Mouse (Mus musculus): ENCODE measurements around the gene Fzd2.
"Not testable (repeated sequence)": the region's sequence is repeated elsewhere in the genome, so short reads cannot be mapped to it uniquely, and the experiment has no call there.

The Fzd2 gene

GRCm38 (mm10) chr11:102581281-102582015, 22.7 kb upstream of the Fzd2 start:
- no peak for DNase-seq (ENCODE audit: low spot score)

DNA sequence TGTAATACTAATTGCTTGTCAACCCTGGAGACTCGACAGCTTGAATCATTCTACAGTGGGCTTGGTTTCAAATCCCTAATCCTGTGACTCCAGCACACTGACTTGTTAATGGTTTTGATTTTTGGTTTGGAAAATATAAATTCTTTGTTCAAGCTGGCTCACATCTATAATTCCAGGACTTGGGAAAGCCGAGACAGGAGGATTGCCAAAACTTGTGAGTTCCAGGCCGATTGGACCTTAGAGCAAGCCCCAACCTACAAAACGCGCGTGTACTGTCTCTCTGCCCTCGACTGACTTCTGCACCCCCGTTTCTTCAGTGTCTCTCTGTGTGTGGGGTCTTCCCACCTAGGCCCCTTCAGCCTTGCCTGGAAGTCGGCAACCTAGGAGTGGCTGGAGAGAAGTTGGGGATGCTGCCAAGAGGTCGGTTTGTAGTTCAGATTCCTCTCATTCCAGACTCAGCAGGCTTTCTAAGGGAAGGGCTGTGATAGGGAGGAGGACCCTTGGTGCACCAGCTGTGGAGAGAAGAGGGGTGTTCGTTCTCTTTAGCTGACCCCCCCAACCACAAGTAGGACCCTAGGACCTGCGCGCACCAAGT, 22.1 kb upstream of the Fzd2 start:
- no peak for DNase-seq (ENCODE audit: low spot score)

DNA sequence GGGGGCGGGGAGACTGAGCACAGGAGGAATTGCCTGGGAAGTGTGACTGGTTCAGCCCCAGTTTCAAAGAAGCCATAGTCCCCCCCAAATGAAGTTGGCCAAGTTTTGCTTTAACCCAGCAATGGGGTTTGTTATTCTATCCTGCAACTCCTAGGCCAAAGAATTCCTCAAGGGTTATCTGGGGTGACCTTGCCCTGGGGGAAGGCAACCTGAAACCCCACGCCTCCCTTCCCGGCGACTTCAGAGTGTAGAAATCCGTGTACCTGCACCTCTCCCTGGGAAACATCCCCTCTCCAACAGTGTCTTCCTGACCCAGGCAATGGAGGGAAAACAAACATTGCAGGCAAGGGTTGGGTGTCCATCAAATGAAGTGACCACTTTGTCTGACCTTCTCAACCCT, 21.5 kb upstream of the Fzd2 start:
- DNase-seq (ENCODE audit: low spot score) = no peak

- DNase-seq (ENCODE audit: low spot score) = no peak
Observed at GRCm38 (mm10) chr11:102586445-102587130, 17.6 kb upstream of the Fzd2 start.

DNA sequence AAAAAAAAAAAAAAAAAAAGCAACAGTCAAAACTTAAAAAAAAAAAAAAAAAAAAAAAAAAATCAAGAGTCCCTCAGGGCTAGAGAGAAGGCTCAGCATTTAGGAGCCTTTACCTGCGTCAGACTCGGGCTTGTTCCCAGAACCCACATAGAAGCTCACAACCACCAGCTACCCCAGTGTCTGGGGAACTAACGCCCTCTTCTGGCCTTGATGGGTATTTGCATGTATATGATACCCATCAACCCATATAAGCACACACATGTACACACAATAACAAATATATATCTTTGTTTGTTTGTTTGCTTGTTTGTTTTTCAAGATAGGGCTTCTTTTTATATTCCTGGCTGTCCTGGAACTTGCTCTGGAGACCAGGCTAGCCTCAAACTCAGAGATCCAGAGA, 16.6 kb upstream of the Fzd2 start:
- no peak for DNase-seq (ENCODE audit: low spot score)

DNA sequence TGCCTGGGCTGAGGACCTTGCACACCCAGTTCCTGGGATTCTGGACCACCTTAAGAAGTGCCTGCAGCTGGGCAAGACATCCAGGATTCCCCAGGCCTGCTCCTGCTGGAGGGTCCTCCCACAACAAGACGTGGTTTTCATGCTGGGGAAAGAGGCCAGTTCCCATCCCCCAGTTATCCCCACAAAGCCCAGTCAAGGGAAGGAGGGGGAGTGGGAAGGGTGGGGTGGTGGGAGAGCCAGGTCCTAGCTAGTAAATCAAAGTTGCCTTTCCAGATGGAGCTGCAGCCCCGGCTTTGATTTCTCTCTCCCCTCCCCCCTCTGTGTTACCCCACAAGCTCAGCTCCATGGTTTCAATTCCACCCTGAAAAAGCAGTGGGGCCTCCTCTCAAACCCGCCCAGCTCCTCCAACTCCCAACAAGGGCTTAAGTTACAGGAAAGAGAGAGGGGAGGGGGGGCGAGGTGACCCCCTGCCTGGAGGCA, 8.8 kb upstream of the Fzd2 start:
- DNase-seq (ENCODE audit: low spot score) = no peak

DNA sequence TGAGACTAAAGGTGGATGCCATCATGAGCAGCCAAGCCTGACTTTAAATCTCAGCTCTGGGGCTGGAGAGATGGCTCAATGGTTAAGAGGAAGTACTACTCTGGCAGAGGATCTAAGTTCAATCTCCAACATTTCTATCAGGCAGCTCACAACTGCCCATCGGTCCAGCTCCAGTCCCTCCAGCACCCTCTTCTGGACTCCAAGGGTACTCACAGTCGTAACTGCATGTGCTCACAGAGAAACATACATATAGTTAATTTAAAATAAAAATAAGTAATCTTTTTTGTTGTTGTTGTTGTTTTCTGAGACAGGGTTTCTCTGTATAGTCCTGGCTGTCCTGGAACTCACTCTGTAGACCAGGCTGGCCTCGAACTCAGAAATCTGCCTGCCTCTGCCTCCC, 4.3 kb upstream of the Fzd2 start:
- DNase-seq (ENCODE audit: low spot score) = no peak

GRCm38 (mm10) chr11:102602816-102603495, 1.2 kb upstream of the Fzd2 start:
- no peak for DNase-seq (ENCODE audit: low spot score)

DNA sequence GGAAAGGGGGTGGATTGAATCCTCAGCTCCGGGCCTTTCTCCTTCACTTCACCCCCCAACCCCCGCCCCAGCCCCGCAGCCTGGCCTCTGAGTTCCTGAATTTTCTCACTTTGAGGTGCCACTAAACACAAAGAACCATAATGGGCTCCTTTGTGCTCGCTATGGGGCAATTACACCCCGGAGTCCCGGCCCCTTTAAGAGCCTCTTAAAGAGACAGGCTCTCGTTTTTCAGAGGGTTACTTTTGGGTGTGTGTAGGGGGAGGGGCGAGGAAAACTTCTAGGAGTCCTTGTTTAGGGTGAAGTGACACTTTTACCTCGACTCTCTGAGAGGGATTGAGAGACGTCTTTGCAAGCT, 723 bp upstream of the Fzd2 start:
- no peak for DNase-seq (ENCODE audit: low spot score)

- DNase-seq (ENCODE audit: low spot score) = no peak
Observed at GRCm38 (mm10) chr11:102604777-102605552, 769 bp downstream of the Fzd2 start.

- DNase-seq (ENCODE audit: low spot score) = no peak
Observed at GRCm38 (mm10) chr11:102605553-102606416, 1.6 kb downstream of the Fzd2 start.

GRCm38 (mm10) chr11:102606751-102607171, 2.6 kb downstream of the Fzd2 start:
- DNase-seq (ENCODE audit: low spot score) = no peak

DNA sequence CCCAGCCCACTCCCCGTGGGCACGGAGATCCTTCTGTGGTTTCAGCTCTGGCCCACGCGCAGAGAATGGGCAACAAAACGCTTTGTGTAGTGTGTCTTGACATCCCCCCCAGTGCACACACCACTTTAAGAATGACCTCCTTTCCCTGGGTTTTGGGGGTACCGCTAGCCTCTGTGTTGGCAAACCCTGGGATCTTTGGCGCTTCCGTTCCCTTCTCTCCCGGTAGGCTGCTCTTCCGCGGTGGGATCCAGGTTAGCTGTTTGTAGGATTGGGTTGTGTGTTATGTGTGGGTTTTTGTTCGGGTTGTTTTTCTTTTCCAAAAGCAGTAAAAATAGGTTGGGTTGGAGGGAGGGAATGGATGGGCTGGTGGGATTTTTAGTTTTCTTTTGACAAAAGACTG, 3.0 kb downstream of the Fzd2 start:
- not testable (repeated sequence) for DNase-seq (ENCODE audit: low spot score)

- no peak for DNase-seq (ENCODE audit: low spot score)
Observed at GRCm38 (mm10) chr11:102607686-102608548, 3.7 kb downstream of the Fzd2 start.

- no peak for DNase-seq (ENCODE audit: low spot score)
Observed at GRCm38 (mm10) chr11:102608691-102609090, 4.5 kb downstream of the Fzd2 start.

GRCm38 (mm10) chr11:102609483-102609882, 5.3 kb downstream of the Fzd2 start:
- no peak for DNase-seq (ENCODE audit: low spot score)

DNA sequence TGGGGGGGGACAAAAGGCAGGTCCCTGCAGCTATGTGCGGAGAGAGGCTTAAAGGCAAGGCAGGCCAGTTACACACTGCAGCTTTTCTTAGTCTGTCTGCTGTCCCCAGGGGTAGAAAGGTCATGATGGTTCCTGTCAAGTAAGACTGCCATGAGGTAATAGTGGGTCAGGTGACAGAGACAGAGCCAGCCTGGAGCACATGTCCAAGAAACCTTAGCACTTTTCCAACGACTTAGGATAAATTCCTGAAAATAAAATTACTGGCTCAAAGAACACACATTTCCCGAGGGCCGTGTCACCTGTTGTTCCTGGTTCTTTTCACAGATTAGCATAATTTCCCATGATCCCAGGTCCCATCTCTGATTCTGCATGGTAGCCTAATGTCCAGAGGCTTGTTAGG, 6.1 kb downstream of the Fzd2 start:
- no peak for DNase-seq (ENCODE audit: low spot score)

DNA sequence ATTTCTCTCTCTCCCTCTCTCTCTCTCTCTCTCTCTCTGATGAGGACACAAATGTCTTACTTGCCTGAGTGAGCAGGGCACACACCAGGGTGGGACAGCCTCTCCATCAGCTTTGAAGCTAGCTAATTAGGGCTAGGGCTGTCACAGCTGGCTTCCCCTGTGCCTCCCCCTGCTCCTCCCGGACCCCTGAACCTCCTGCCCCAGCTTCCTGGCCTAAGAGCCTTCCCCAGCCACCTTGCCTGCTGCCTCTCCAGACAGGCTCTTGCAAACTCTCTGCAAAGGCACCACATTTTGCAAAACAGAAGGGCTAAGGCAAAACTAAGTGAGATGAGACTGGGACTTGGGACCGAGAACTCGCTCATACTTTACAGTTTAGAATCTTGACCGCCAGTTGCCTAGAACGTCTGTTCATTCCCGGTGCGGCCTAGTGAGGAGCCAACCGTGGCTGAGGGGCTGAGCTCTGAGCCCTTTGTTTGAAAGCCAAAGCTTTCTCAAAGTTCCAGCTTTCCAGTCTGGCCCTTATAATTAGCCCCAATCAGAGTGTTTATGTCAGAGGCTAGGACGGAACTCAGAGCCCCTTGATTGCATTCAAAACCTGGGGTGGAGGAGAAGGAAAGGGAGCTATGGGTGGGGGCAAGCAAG, 6.6 kb downstream of the Fzd2 start:
- DNase-seq (ENCODE audit: low spot score) = no peak

GRCm38 (mm10) chr11:102611317-102611705, 7.1 kb downstream of the Fzd2 start:
- no peak for DNase-seq (ENCODE audit: low spot score)

All from left cerebral cortex, adult 11 months (tissue).